Mouse (Mus musculus) brown adipose tissue, adult 24 weeks (tissue): ENCODE results near the gene Skida1. TPM values are rescaled to one million over a fixed set of nuclear protein-coding genes. Genes with fewer than 3 reads are reported as not detected.

ENCODE experiments used
- H3K27ac ChIP-seq: fragments of 200-500 bp; replicated peaks from 2 replicates; pipeline ENCODE4 v1.5.1; 2012; ENCODE audit warnings: low read depth, mild to moderate bottlenecking, low read length
- H3K4me1 ChIP-seq: fragments of 200-500 bp; 2 replicates; pipeline ENCODE4 v1.6.1; 2012; ENCODE audit warnings: low read length, mixed read lengths; ENCODE audit not compliant: control insufficient read depth, insufficient read depth, insufficient read length
- H3K4me3 ChIP-seq: fragments of 200-500 bp; 2 replicates; pipeline ENCODE4 v1.5.1; 2012; ENCODE audit warnings: low read depth, mild to moderate bottlenecking, low read length, moderate library complexity; ENCODE audit not compliant: insufficient read depth
- polyA plus RNA-seq: library from polyadenylated mRNA; stranded (reverse); fragments of >200 nt; gene quantifications from 2 replicates; pipeline ENCODE4 v1.2.4, GENCODE M21; 2012; ENCODE audit not compliant: missing spikeins, insufficient read depth, insufficient read length

Skida1 gene
- polyA plus RNA-seq, 1 experiment: 0.55 TPM

DNA sequence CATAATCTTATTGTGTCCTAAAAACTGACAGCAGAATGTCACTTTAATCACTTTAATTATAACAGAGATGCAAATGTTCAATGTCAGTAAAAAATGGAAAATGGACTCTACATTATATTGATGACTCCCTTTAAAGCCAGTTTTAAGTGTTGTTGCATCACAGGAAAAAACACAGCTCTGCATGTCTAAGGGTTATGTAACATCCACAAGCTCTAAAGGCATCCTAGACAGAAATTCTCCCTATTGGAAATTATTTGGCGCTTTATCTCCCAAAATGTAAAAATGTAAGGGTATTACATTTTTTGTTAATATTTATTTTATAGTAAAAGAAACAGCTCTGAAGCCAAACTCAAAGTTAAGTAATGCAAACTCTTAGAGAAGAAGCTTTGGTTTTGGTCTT lies 11.0 kb upstream of the Skida1 start:
- no peak overlapping the region for H3K27ac ChIP-seq
- no peak overlapping the region for H3K4me3 ChIP-seq
- H3K4me1 ChIP-seq: no peaks in the 10 kb centered on the region; the same call in 1 of the 2 replicates

DNA sequence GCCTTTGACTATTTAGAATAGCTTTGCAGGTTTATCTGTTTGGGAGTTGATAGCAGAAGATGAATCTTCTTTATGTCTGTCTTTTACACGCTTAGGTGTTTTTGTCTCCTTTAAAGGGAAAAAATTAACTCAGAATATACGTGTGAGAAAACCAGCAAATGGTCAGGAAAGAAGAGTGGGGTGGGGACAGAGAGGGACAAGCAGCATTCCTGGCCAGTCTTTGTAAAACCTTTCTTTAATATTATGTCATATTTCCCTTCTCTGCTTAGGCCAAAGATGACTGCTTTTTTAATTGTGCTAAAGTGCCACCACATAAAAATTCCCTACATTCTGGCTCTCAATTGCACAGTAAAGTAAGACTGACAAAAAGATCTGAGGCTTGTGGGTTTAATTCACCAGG lies 10.2 kb upstream of the Skida1 start:
- Histone ChIP-seq H3K27ac (no peak overlapping the region), H3K4me3 (no peak overlapping the region), H3K4me1 (no peaks in the 10 kb centered on the region; the same call in 1 of the 2 replicates)

DNA sequence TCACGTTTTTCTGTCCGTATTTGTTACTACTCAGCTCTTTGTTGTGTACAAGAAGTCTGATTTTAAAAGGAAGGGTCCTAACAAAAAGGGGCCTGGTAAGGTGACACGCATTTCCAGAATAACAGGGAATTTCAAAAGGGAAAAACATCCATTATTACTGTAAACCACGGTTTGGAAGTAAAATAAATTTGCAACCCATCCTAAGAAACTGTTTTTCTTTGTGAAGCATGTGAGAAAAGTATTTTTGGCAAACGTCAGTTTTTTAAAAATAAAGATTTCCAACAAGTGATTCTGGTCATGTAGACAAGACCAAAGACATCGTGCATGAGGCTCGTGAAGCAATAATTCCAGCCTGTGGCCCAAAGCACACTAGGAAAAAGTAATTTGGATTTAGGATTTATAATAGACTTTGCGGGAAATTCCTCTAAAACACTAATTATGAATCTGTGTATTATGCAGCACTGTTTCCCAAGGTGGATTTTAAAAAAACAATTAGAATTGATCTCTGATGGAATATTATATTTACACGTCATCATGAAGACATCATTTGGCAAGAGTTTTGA lies 9.4 kb upstream of the Skida1 start:
- Histone ChIP-seq H3K4me3 (peak overlapping the region; percentile 80), H3K27ac (peak overlapping the region; percentile 97), H3K4me1 (no peaks in the 10 kb centered on the region; the same call in 1 of the 2 replicates)

DNA sequence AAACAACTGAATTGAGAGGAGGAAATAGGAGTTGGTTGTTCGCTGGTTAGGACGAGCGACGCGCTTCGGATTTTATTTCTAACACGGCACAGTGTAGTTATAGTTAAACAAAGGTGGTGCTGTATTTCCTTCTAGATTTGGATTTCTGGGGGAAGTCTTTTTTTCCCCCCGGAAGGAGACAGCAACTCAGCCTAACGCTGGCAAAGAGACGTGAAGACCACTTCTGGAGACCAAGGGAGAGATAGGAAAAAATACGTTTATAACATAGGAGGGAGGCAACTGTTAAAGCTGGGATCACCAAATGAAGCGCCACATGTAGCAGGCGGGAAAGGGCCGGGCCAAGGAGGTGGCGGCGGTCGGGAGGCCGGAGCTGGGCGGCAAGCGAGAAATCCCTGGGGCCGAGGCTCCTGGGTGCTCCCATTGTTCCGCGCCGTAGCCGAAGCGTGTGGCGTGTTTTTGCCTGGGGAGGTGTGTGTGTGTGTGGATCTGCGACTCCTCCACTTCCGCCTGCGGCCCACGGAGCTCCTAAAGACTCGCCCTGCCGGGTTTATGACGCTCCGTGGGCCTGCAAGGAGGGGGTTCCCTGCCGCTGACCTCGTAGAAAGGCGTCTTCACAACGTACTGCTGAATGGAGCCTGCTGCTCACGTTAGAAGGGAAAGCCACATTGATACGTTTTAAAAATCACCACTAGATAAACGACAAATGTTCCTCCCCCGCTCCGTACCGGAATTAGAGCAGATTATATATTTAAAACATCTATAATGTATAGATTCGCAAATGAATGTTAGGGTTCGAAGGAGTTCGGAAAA lies 8.7 kb upstream of the Skida1 start:
- no peaks in the 10 kb centered on the region for H3K4me1 ChIP-seq
- H3K4me3 ChIP-seq: peak overlapping the region; percentile 80
- H3K27ac ChIP-seq: peak overlapping the region; percentile 97

DNA sequence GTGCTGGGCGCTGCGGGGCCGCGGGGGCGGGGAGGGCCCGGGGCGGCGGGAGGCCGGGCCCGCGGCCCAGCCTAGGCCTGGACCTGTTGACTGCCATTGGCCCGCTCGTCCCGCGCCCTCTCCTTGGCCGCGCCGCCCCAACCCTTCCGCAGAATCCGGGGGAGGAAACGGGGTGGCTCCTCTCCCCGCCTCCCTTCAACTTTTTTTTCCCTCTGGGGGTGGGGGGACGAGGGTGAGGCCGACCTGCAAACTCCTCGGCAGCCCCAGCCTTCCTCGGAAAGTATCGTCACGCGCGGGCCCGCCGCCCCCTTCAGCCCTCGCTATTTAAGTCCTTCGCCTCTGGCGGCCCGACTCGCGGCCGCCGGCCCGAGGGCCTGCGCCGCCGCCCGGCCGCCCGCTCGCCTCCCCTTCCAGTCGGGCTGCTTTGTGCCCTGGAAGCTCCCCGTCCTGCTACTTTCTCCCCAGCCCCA lies 8.0 kb upstream of the Skida1 start:
- H3K4me3 ChIP-seq: peak overlapping the region; percentile 80
- H3K27ac ChIP-seq: peak overlapping the region; percentile 97
- H3K4me1 ChIP-seq: no peaks in the 10 kb centered on the region

DNA sequence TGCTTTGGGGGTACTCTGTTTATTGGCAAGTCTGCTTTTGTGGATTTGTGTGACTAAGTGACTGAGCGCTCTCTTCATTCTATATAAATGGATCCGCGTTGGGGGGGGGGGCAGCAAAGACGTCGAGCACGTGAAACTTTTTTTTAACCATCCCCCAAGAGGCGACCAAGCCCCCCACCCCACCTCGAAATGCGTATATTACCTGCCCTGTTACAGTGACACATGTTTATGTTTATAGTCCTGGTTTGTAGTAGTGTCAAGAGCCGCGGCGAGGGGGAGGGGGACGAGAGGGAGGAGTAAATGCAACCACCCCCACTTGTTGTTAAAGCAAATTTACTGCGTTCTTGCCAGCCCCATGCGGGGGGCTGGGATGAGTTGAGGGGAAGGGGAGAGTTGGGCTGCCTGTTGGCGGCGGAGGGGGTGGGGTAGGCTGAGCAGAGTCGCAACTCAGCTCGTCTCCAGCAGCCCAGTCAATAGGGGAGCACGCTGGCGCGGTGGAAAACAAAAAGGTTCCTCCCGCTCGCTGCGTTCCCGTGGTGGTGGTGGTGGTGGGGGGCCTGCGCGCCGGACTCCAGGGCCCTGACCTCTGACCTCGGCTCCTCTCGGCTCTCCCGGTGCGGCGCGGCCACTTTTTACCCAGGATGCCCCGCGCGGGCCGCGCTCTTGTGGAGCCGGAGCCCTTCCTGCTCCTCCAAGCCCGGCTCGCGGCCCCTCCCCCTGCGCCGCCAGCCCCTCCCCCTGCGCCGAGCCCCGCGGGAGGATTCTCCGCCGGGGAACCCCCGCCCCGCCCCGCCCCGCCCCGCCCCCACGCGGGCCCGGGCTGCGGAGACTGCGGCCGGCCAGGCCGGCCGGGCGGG lies 7.3 kb upstream of the Skida1 start:
- peak overlapping the region; percentile 97 for H3K27ac ChIP-seq
- H3K4me1 ChIP-seq: no peaks in the 10 kb centered on the region
- peak overlapping the region; percentile 99 for H3K4me3 ChIP-seq

DNA sequence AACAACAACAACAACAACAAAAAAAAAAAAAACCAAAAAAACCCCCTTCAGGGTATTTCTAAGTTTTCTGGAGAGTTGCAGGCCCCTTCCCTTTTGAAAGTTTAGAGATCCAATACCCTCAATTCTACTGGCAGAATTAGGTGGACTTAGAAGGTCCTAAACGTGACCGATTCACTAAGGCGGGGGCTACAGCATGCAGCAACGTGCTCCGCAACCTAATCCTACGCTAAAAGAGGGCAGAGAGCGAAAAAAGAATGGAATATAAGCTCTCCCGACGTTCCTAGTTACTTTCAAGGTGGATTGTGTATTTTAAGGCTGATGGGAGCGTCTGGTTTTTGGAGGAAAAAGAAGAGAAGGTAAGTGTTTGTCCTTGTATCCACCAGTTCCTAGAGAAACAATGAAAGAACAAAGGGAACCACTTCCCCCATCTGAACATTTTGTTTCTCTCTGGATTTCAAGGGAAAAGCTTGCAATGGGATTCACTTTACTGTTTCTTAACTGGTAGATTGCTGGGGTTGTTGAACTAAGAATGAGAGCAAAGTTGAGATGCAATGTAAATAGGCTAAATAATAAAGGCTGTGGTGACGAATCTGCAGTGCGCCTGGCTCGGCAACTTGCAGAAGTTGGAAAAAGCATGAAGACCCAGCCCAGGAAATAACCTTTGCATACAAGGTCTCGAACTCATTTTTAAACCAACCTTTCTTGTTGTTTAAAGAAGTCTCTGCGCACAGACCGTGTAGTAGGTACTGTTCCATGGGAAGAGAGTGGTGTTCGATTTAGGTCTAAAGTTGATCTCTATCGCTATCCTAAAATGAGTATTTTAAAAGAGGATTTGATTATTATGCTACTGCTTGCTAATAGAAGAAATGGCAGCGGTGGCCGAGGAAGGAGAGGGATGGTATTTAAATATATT lies 6.4 kb upstream of the Skida1 start, which contains the start of gene Mllt10:
Mllt10 (plus strand) TSS at position 222 of the 913 bp plus-strand sequence.
- peak within 1 kb of the TSS; percentile 97 for H3K27ac ChIP-seq
- H3K4me1 ChIP-seq: no peaks in the 10 kb centered on the region
- peak within 1 kb of the TSS; percentile 99 for H3K4me3 ChIP-seq

DNA sequence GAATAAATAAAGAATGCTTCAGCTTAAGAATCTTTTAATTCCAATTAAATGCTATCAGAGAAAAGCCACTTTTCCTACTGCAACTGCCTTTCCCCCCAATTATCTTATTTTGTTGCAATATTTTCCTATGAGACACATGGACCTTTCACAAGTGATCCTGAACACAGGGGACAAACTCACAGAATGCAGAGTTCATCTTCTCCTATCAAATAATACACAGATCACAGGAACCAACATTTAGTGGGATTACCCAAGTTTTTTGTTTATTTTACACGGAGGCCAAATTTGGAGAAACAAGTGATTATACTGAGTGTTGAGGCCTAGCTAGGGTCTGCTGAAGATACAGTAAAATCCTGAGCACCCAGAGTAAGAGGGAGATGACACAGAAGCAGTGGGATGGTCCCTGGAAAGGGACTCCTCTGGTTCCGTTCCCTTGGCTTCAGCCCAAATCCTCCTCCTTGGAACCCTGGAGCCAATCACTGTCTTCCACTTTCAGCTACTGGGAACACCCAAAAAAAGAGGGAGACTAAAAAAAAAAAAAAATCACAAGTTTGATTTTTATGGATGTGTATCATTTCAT lies 5.2 kb upstream of the Skida1 start:
- Histone ChIP-seq H3K27ac (no peak overlapping the region), H3K4me3 (no peak overlapping the region), H3K4me1 (peaks cover 3% of the 10 kb centered on the region; the same call in 1 of the 2 replicates)

DNA sequence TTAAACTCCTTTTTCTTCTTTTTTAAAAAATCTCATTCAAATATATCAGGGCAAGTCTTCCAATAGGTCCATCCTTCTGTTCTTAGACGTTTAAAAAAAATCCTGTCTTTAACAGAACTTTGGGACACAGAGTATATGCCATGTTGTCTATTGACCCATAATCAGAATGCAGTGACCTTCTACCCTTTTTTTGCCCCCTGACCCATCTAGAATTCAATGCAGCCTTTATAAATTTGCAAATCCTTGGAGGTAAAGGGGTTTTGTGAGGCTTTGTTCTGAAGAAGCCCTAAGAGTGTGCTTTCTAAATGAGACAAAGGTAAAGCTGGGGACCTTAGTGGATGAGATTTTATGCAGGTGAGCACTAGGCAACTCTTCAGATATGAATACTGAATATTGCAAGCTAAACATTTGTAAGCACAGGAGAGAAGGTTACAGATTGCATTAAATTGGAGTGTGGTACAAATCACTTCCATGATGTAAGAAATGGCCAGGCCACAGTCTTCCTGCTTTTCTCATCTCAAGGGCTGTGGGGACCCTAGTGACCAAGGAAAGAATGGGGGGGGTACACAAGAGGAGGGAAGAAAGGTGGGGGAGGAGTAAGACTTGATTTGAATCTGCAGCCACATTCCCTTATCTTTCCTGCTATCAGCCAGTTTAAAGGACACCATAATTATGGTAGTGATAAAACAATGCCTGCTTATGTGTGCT lies 4.5 kb upstream of the Skida1 start:
- peaks cover 3% of the 10 kb centered on the region; the same call in 1 of the 2 replicates for H3K4me1 ChIP-seq
- H3K27ac ChIP-seq: no peak overlapping the region

DNA sequence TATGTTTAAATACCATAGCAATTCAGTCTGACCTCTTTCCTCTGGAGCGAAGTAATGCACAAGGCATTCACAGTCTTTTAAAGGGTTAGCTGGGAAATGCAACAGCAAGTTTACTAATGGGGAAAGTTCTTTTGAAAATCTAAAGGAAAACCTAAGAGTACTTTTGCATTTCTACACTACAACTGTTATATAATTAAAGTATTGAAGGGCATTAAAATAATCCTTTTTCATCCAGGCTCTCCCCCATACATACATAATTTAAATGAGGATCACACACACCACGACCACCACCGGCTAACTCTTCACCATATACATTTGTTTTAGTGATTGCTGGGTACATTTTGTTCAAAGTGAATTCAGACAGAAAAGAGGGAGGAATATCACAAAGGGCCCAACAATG lies 3.7 kb upstream of the Skida1 start:
- no peak overlapping the region for H3K4me3 ChIP-seq
- no peak overlapping the region for H3K27ac ChIP-seq
- peaks cover 3% of the 10 kb centered on the region; the same call in 1 of the 2 replicates for H3K4me1 ChIP-seq

More for the DNA sequence above, 4.5 kb upstream of the Skida1 start:
- H3K4me3 ChIP-seq: no peak overlapping the region

DNA sequence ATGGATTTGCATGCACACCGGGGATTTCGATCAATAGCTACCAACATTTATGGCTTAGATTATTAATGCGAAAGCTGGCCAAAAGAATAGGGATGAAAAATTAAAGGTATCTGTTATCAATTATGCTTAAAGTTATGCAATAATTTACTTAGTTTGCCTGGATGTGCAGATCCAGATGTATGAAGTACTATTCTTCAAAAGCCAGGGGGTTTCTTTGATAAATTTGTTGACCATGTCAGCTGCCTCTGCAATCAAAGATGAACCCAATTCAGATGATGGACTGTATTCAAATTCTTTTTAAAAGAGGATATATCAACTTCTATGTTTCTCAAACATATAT lies 3.0 kb upstream of the Skida1 start:
- Histone ChIP-seq H3K4me3 (no peak overlapping the region), H3K4me1 (peaks cover 3% of the 10 kb centered on the region; the same call in 1 of the 2 replicates), H3K27ac (no peak overlapping the region)

DNA sequence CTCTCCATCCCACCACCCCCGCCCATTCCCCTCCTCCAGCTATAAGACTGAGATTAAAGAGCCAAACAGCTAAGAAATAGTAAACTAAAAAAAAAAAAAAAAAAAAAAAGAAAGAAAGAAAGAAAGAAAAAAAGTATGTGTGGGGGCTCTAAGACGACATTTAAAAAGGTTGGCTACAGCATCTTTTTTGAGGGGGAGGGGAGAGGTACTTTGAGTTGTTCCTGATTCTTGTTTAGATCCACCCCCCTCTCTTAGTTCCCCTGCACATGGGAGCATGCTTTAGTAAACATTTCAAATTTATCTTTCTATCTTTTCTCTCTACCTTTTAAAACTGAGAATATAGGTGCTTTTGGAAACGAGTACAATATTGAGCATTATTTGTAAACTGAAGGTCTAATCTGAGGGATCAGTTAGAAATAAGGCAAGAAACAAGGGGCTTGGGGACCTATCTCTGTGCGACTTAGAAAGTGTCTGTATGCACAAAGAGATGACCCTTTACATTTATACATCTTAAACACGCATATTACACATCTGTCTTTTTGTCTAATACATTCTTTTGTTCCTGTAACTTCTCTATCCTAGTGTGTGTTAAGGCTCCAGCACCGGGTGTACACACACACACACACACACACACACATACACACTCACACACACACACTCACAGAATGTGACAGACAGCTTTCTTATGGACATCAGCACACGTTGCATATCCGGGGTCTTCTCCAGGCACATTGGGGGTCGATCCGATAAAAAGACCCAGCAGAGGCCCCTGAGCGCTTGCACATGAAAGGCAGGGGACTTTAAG lies 2.4 kb upstream of the Skida1 start:
- Histone ChIP-seq H3K4me1 (peaks cover 3% of the 10 kb centered on the region; the same call in 1 of the 2 replicates), H3K27ac (no peak overlapping the region), H3K4me3 (no peak overlapping the region)

DNA sequence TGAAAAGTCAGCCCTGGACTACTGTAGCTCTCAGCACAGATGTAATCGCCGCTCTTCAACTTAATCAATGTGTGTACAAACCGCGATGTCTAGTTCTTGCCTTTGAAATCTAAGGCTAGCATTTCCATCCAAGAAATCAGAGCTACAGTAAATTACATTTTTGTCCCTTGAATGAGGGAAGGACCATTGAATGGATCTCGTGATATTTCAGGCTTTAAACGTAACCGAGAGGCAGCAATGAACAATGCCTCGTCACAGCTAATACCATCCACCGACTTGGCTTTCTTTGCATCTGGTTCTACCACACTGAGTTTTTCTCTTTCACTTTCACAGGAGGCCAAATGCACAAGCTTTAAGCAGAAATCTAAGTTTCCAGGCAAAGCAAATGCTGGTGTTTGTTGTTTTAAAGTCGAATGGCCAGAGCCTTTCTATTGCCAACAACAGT lies 1.7 kb upstream of the Skida1 start:
- Histone ChIP-seq H3K4me3 (peak overlapping the region; percentile 47), H3K4me1 (peaks cover 9% of the 10 kb centered on the region; the same call in 1 of the 2 replicates), H3K27ac (peak overlapping the region; percentile 34; the same call in 1 of the 2 replicates)
